In genomic region chr12:76920398-76920797, GRCm38 (mm10) we compare ENCODE assay signal across 21 mouse cellular contexts. TPM values are rescaled to one million over a fixed set of nuclear protein-coding genes. Genes with fewer than 3 reads are reported as not detected.
DNase-seq lines count a peak whose midpoint lies in the region; ATAC-seq and TF ChIP-seq lines count a peak whose summit lies in the region.
"Had no signal": no experiment of that assay in that cellular context is flagged by ENCODE, and none has a peak within 500 bp of the region (broad histone marks: within the 10 kb centered on the region; RNA-seq: fewer than 3 reads in every experiment).

No protein-coding gene starts in this region.

- H3K27ac ChIP-seq in kidney, embryonic 15.5 days = no peak overlapping the region
- no peak overlapping the region for H3K27ac ChIP-seq in kidney, adult 2 months (ENCODE audit: insufficient read depth, low read depth, low read length)
- peak overlapping the region; percentile 0; the same call in 1 of the 2 replicates for H3K27ac ChIP-seq in ES-Bruce4 (ENCODE audit: insufficient read depth, low read length)
- H3K27ac ChIP-seq: forebrain, embryonic 10.5 days; forebrain, embryonic 13.5 days; heart, adult 2 months; heart, embryonic 10.5 days; heart, embryonic 13.5 days; hindbrain, embryonic 12.5 days; hindbrain, embryonic 15.5 days had no signal

- 72% methylated on average over 6 of the region's 6 CpGs for WGBS in kidney, embryonic 15.5 days
- 76% methylated on average over 6 of the region's 6 CpGs for WGBS in kidney, adult 2 months

- no peak for TF ChIP-seq POLR2A in kidney, adult 2 months (IDR thresholded peaks at IDR 0.05; ENCODE audit: low read depth, low read length)
- TF ChIP-seq POLR2A in ES-Bruce4 (IDR thresholded peaks at IDR 0.05; ENCODE audit: insufficient read depth, low read length) = no peak

- H3K4me1 ChIP-seq in kidney, embryonic 15.5 days = no peaks in the 10 kb centered on the region
- H3K4me1 ChIP-seq in kidney, adult 2 months (ENCODE audit: control insufficient read depth, insufficient read depth, low read length) = no peaks in the 10 kb centered on the region
- H3K4me1 ChIP-seq in E14TG2a.4 (replicated peaks; ENCODE audit: low read depth, low read length) = peaks cover 76% of the 10 kb centered on the region
- peaks cover 14% of the 10 kb centered on the region for H3K4me1 ChIP-seq in ES-Bruce4 (ENCODE audit: control insufficient read depth, insufficient read depth, low read length)
- H3K4me1 ChIP-seq: forebrain, embryonic 13.5 days; heart, embryonic 10.5 days; heart, embryonic 13.5 days; hindbrain, embryonic 12.5 days; hindbrain, embryonic 15.5 days had no signal

- H3K9ac ChIP-seq in kidney, embryonic 15.5 days = no peak overlapping the region
- no peak overlapping the region for H3K9ac ChIP-seq in ES-Bruce4 (ENCODE audit: low read depth, poor library complexity, severe bottlenecking)
- H3K9ac ChIP-seq: forebrain, embryonic 13.5 days; heart, embryonic 13.5 days; hindbrain, embryonic 12.5 days; hindbrain, embryonic 15.5 days had no signal

- no peak overlapping the region for H3K4me2 ChIP-seq in kidney, embryonic 15.5 days
- H3K4me2 ChIP-seq: forebrain, embryonic 13.5 days; heart, embryonic 13.5 days; hindbrain, embryonic 12.5 days; hindbrain, embryonic 15.5 days had no signal

- no peak overlapping the region for H3K4me3 ChIP-seq in kidney, embryonic 15.5 days (replicated peaks)
- H3K4me3 ChIP-seq in kidney, adult 2 months (ENCODE audit: insufficient read depth, low read depth, low read length) = no peak overlapping the region
- H3K4me3 ChIP-seq in E14TG2a.4 (replicated peaks; ENCODE audit: low read length) (0 out of 2 replicates have a peak overlapping the region, but pooled peaks have one; percentile 10), ES-Bruce4 (ENCODE audit: low read depth, low read length) (no peak overlapping the region)
- H3K4me3 ChIP-seq: forebrain, embryonic 10.5 days; forebrain, embryonic 13.5 days; heart, adult 2 months; heart, embryonic 10.5 days; heart, embryonic 13.5 days; hindbrain, embryonic 12.5 days; hindbrain, embryonic 15.5 days had no signal

- TF ChIP-seq EP300 in ES-Bruce4 (IDR thresholded peaks at IDR 0.05; ENCODE audit: insufficient read depth, low read depth, low read length) = no peak

- H3K27me3 ChIP-seq in kidney, embryonic 15.5 days = no peaks in the 10 kb centered on the region
- H3K27me3 ChIP-seq in kidney, adult 2 months (replicated peaks; ENCODE audit: control insufficient read depth, insufficient read depth, low read length) = no peaks in the 10 kb centered on the region
- H3K27me3 ChIP-seq in E14TG2a.4 (ENCODE audit: insufficient read depth, low read length) = no peaks in the 10 kb centered on the region
- H3K27me3 ChIP-seq in ES-Bruce4 (ENCODE audit: control insufficient read depth, insufficient read depth, low read length, poor library complexity, severe bottlenecking) = no peaks in the 10 kb centered on the region
- H3K27me3 ChIP-seq: forebrain, embryonic 13.5 days; heart, embryonic 13.5 days; hindbrain, embryonic 12.5 days; hindbrain, embryonic 15.5 days had no signal

- H3K9me3 ChIP-seq in kidney, embryonic 15.5 days (replicated peaks) = no peaks in the 10 kb centered on the region
- no peaks in the 10 kb centered on the region for H3K9me3 ChIP-seq in E14TG2a.4 (ENCODE audit: low read length)
- no peaks in the 10 kb centered on the region for H3K9me3 ChIP-seq in ES-Bruce4 (replicated peaks; ENCODE audit: control insufficient read depth, insufficient read depth, low read length, poor library complexity, severe bottlenecking)
- H3K9me3 ChIP-seq: forebrain, embryonic 10.5 days; forebrain, embryonic 13.5 days; heart, embryonic 10.5 days; heart, embryonic 13.5 days; hindbrain, embryonic 12.5 days; hindbrain, embryonic 15.5 days had no signal

- no peak for TF ChIP-seq CTCF in kidney, adult 2 months (conservative IDR thresholded peaks at IDR 0.05; ENCODE audit: insufficient read depth, insufficient read length, low read depth, low read length)
- no peak for TF ChIP-seq CTCF in E14TG2a.4 (conservative IDR thresholded peaks at IDR 0.05; ENCODE audit: low read length)
- no peak for TF ChIP-seq CTCF in ES-Bruce4 (IDR thresholded peaks at IDR 0.05; ENCODE audit: low read depth, low read length)

- 0 out of 2 replicates have a peak, but pooled peaks have one; percentile 15 for ATAC-seq in kidney, embryonic 15.5 days (replicated peaks; ENCODE audit: low FRiP score)
- ATAC-seq: CD4-positive, CD25-positive, alpha-beta regulatory T cell, adult 4 months; forebrain, embryonic 13.5 days; forebrain, embryonic 16.5 days; intestine, postnatal 0 days had no signal

- H3K36me3 ChIP-seq in kidney, embryonic 15.5 days = peaks cover 22% of the 10 kb centered on the region
- H3K36me3 ChIP-seq in kidney, adult 2 months (ENCODE audit: control insufficient read depth, insufficient read depth, low read length) = no peaks in the 10 kb centered on the region
- H3K36me3 ChIP-seq in E14TG2a.4 (ENCODE audit: insufficient read depth, low read length) = peaks cover 62% of the 10 kb centered on the region
- H3K36me3 ChIP-seq in ES-Bruce4 (ENCODE audit: control insufficient read depth, insufficient read depth, low read length, poor library complexity, severe bottlenecking) = no peaks in the 10 kb centered on the region

- no peak for DNase-seq in kidney, adult 2 months
- DNase-seq in R1 (ENCODE audit: low read depth, low spot score) = peak; percentile 80
- DNase-seq in left cerebral cortex, adult 18-20 months (ENCODE audit: low spot score in 2 of 2) = no peak
- DNase-seq in gastrocnemius, postnatal 25 days = no peak
- DNase-seq: adrenal gland, postnatal 14 days; cerebellum, adult 11 months; gastrocnemius, postnatal 36 days; heart, adult 2 months; heart, postnatal 14 days had no signal

RNA-seq across cellular contexts. Expression of gene Max, which starts 41.6 kb away (rescaled TPM):
- polyA plus RNA-seq in kidney, embryonic 15.5 days (2015; fragmentation: Nextera tagmentation; extraction: Ambion mirVana) = 16.6 and 19.9 TPM in 2 replicates
- 33.8 and 42.7 TPM in 2 replicates for polyA plus RNA-seq in kidney, adult 2 months (2012; rRNA removed)
- polyA plus RNA-seq in ES-Bruce4 (2011; ENCODE audit: insufficient read depth, insufficient read length, low read depth, missing spikeins) = 84.4 and 101 TPM in 2 replicates
- 10 to 100 TPM; 78.0 to 79.7 TPM for total RNA-seq in left cerebral cortex, adult 18-20 months (2021)
- total RNA-seq in gastrocnemius, postnatal 25 days (2021) = 10 to 100 TPM; 24.5 to 26.8 TPM
